Mouse (Mus musculus): ENCODE results near the gene Vsnl1.
A peak's percentile ranks its signal among the peaks of the same experiment; 100 is the strongest.

Gene Vsnl1

GRCm38 (mm10) chr12:11379396-11379795 lies 57.0 kb downstream of the Vsnl1 start:
- no peak for DNase-seq

GRCm38 (mm10) chr12:11370056-11370455 lies 66.4 kb downstream of the Vsnl1 start:
- DNase-seq, result no peak

- no peak for DNase-seq
Measured at GRCm38 (mm10) chr12:11367099-11367765, 69.2 kb downstream of the Vsnl1 start.

- DNase-seq, result no peak
Measured at GRCm38 (mm10) chr12:11364870-11365269, 71.5 kb downstream of the Vsnl1 start.

- no peak for DNase-seq
Measured at GRCm38 (mm10) chr12:11362435-11362834, 74.0 kb downstream of the Vsnl1 start.

- peak; percentile 86 for DNase-seq
Measured at GRCm38 (mm10) chr12:11350895-11351294, 85.5 kb downstream of the Vsnl1 start.

- DNase-seq, result no peak
Measured at GRCm38 (mm10) chr12:11349870-11350269, 86.5 kb downstream of the Vsnl1 start.

GRCm38 (mm10) chr12:11348423-11348822 lies 88.0 kb downstream of the Vsnl1 start:
- DNase-seq, result no peak

- no peak for DNase-seq
Measured at GRCm38 (mm10) chr12:11345963-11346362, 90.5 kb downstream of the Vsnl1 start.

GRCm38 (mm10) chr12:11342020-11342600 lies 94.3 kb downstream of the Vsnl1 start:
- DNase-seq, result no peak

GRCm38 (mm10) chr12:11338251-11338650 lies 98.2 kb downstream of the Vsnl1 start:
- DNase-seq, result no peak

GRCm38 (mm10) chr12:11336845-11337244 lies 99.6 kb downstream of the Vsnl1 start:
- DNase-seq, result peak; percentile 35

GRCm38 (mm10) chr12:11326483-11326882 lies 109.9 kb downstream of the Vsnl1 start:
- DNase-seq, result no peak

GRCm38 (mm10) chr12:11324480-11324879 lies 111.9 kb downstream of the Vsnl1 start:
- DNase-seq, result no peak

- no peak for DNase-seq
Measured at GRCm38 (mm10) chr12:11317671-11318070, 118.7 kb downstream of the Vsnl1 start.

GRCm38 (mm10) chr12:11313840-11314239 lies 122.6 kb downstream of the Vsnl1 start:
- DNase-seq, result no peak

- DNase-seq, result no peak
Measured at GRCm38 (mm10) chr12:11311106-11311505, 125.3 kb downstream of the Vsnl1 start.

- no peak for DNase-seq
Measured at GRCm38 (mm10) chr12:11306753-11307645, 129.4 kb downstream of the Vsnl1 start.

GRCm38 (mm10) chr12:11300858-11301257 lies 135.6 kb downstream of the Vsnl1 start:
- no peak for DNase-seq

GRCm38 (mm10) chr12:11286382-11286781 lies 150.0 kb downstream of the Vsnl1 start:
- no peak for DNase-seq

- no peak for DNase-seq
Measured at GRCm38 (mm10) chr12:11281584-11281983, 154.8 kb downstream of the Vsnl1 start.

GRCm38 (mm10) chr12:11279886-11280285 lies 156.5 kb downstream of the Vsnl1 start:
- DNase-seq, result no peak

- no peak for DNase-seq
Measured at GRCm38 (mm10) chr12:11277207-11277606, 159.2 kb downstream of the Vsnl1 start.

GRCm38 (mm10) chr12:11276632-11277031 lies 159.8 kb downstream of the Vsnl1 start:
- DNase-seq, result no peak
